ENCODE assay signal across 16 mouse cellular contexts in genomic region chr10:126298211-126298610, GRCm38 (mm10).
"Had no signal": no experiment of that assay in that cellular context is flagged by ENCODE, and none has a peak within 500 bp of the region (broad histone marks: within the 10 kb centered on the region; RNA-seq: fewer than 3 reads in every experiment).

No protein-coding gene starts in this region.

- H3K36me3 ChIP-seq: liver, embryonic 13.5 days; neural tube, embryonic 12.5 days; neural tube, embryonic 15.5 days; stomach, embryonic 15.5 days had no signal

- DNase-seq: kidney, postnatal 36 days; layer of hippocampus, postnatal 36 days; liver, embryonic 13.5 days; lung, adult 2 months; lung, postnatal 14 days; lung, postnatal 4 days; midbrain, embryonic 14.5 days; retina, postnatal 1 day; right cerebral cortex, postnatal 25 days; spleen, adult 18-20 months; thymus, postnatal 36 days had no signal

- H3K4me2 ChIP-seq: liver, embryonic 13.5 days; midbrain, embryonic 11.5 days; neural tube, embryonic 12.5 days; neural tube, embryonic 15.5 days; stomach, embryonic 15.5 days had no signal

- H3K4me3 ChIP-seq: left cerebral cortex, adult 2 months; liver, embryonic 13.5 days; neural tube, embryonic 12.5 days; neural tube, embryonic 15.5 days; stomach, embryonic 15.5 days had no signal

- H3K27me3 ChIP-seq: liver, embryonic 13.5 days; neural tube, embryonic 12.5 days; neural tube, embryonic 15.5 days; stomach, embryonic 15.5 days had no signal
